Comparison of ENCODE assay signal across 8 mouse cellular contexts in the genomic region with DNA sequence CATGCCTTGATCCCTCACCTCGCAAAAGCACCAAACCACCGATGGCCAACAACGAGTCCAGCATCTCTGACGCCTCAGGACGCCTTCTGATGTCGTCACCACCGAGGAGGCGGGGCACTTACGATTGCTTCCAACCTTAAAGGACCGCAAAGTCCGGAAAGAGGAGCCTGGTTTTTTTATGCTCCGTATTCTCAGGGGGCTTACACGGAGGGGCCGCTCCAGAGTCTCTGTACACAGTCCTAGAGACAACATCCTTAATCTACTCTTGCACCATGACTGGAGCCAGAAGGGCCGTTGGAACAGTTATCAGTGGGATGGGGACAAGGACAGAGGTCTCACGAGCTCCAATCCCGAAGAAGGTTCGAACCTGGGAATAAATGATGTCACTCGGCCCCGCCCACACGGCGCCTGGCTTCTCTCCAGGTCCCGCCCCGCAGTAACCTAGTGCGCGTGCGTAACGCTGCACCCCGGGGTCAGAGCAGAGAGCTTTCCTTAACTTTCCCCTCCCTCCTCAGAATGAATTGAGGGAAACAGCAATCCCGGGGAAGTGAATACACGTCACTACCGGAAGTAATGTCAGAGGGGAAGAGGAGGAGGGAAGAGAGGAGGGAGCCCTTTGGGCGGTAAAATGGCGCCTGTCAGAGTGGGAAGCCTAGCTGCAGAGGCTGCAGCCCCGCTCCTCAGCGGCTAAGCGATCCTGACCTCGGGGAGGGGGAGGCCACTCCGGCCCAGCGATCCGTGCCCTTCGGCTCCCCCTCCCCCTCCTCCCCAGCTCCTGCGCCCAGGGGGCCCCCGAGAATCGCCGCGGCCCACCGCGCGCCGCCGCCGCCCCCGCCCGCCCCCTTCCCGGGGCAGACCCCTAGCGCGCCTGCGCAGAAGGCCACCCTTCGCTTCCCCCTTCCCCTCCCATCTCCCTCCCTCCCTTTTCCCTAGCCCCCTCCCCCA. TPM values are rescaled to one million over a fixed set of nuclear protein-coding genes. Genes with fewer than 3 reads are reported as not detected.
A peak's percentile ranks its signal among the peaks of the same experiment; 100 is the strongest.
DNase-seq lines count a peak whose midpoint lies in the region; ATAC-seq and TF ChIP-seq lines count a peak whose summit lies in the region.

No protein-coding gene starts in this region.

- H3K9ac ChIP-seq in MEL (ENCODE audit: control insufficient read depth, low read depth, low read length, poor library complexity, severe bottlenecking) = peak overlapping the region; percentile 99
- H3K9ac ChIP-seq in forebrain, postnatal 0 days = peak overlapping the region; percentile 95
- peak overlapping the region; percentile 93 for H3K9ac ChIP-seq in lung, embryonic 15.5 days

- H3K27ac ChIP-seq in MEL (ENCODE audit: control insufficient read depth, low read depth, low read length) = peak overlapping the region; percentile 90
- H3K27ac ChIP-seq in cerebellum, adult 2 months (ENCODE audit: insufficient read depth, low read length) = peak overlapping the region; percentile 81
- H3K27ac ChIP-seq in forebrain, postnatal 0 days (ENCODE audit: low read depth, low read length) = peak overlapping the region; percentile 99
- peak overlapping the region; percentile 100 for H3K27ac ChIP-seq in lung, embryonic 15.5 days

- H3K79me2 ChIP-seq in MEL (ENCODE audit: control insufficient read depth, insufficient read depth, low read length, poor library complexity) = peaks cover 45% of the 10 kb centered on the region

- H3K9me3 ChIP-seq in MEL (replicated peaks; ENCODE audit: insufficient read depth, low read length) = no peaks in the 10 kb centered on the region
- H3K9me3 ChIP-seq in forebrain, postnatal 0 days (ENCODE audit: low read length) = no peaks in the 10 kb centered on the region
- H3K9me3 ChIP-seq in lung, embryonic 15.5 days = no peaks in the 10 kb centered on the region

- WGBS in cerebellum, adult 2 months = under 1% methylated on average over 49 of the region's 60 CpGs
- WGBS in forebrain, postnatal 0 days = under 1% methylated on average over 40 of the region's 60 CpGs
- WGBS in lung, embryonic 15.5 days = under 1% methylated on average over 41 of the region's 60 CpGs

- no peak; a peak in 2 of 4 replicates for TF ChIP-seq EP300 in MEL (IDR thresholded peaks at IDR 0.05; ENCODE audit: low read depth in 1 of 2, low read length in 2 of 2)

- TF ChIP-seq CTCF in MEL (IDR thresholded peaks at IDR 0.05 in 2 of 3, conservative IDR thresholded peaks at IDR 0.05 in 1 of 3; ENCODE audit: control insufficient read depth in 1 of 3, insufficient read depth in 1 of 3, low read depth in 2 of 3, low read length in 3 of 3, poor library complexity in 1 of 3, severe bottlenecking in 1 of 3) = no peak
- no peak for TF ChIP-seq CTCF in cerebellum, adult 2 months (IDR thresholded peaks at IDR 0.05; ENCODE audit: borderline replicate concordance, insufficient read depth, low read depth, low read length)
- no peak for TF ChIP-seq CTCF in forebrain, postnatal 0 days (IDR thresholded peaks at IDR 0.05; ENCODE audit: low read depth)

- peak overlapping the region; percentile 96 to 98 for H3K4me3 ChIP-seq in MEL (ENCODE audit: control insufficient read depth in 1 of 2, insufficient read depth in 1 of 2, low read depth in 2 of 2, low read length in 2 of 2)
- H3K4me3 ChIP-seq in cerebellum, adult 2 months (replicated peaks; ENCODE audit: insufficient read depth, low read depth, low read length) = peak overlapping the region; percentile 84
- peak overlapping the region; percentile 89 for H3K4me3 ChIP-seq in forebrain, postnatal 0 days (ENCODE audit: low read depth, low read length)
- peak overlapping the region; percentile 98 for H3K4me3 ChIP-seq in lung, embryonic 15.5 days

- peaks cover 6 to 17% of the 10 kb centered on the region in 2 experiments for H3K4me1 ChIP-seq in MEL (ENCODE audit: control insufficient read depth in 1 of 2, insufficient read depth in 2 of 2, low read length in 2 of 2)
- H3K4me1 ChIP-seq in cerebellum, adult 2 months (ENCODE audit: control insufficient read depth, insufficient read depth, low read length) = peaks cover 3% of the 10 kb centered on the region
- H3K4me1 ChIP-seq in forebrain, postnatal 0 days (ENCODE audit: insufficient read depth) = peaks cover 14% of the 10 kb centered on the region
- H3K4me1 ChIP-seq in lung, embryonic 15.5 days = peaks cover 32% of the 10 kb centered on the region

- no peak for TF ChIP-seq RAD21 in MEL (IDR thresholded peaks at IDR 0.05; ENCODE audit: low read depth, low read length)

- H3K27me3 ChIP-seq in MEL (ENCODE audit: control insufficient read depth in 1 of 2, insufficient read depth in 2 of 2, low read length in 2 of 2) = no peaks in the 10 kb centered on the region
- no peaks in the 10 kb centered on the region for H3K27me3 ChIP-seq in cerebellum, adult 2 months (ENCODE audit: control insufficient read depth, insufficient read depth, low read length)
- H3K27me3 ChIP-seq in forebrain, postnatal 0 days (ENCODE audit: insufficient read depth, low read length) = no peaks in the 10 kb centered on the region
- H3K27me3 ChIP-seq in lung, embryonic 15.5 days = no peaks in the 10 kb centered on the region

- DNase-seq in MEL (ENCODE audit: low read depth, low spot score) = peak; percentile 100
- peak; percentile 98 to 100 for DNase-seq in cerebellum, adult 2 months
- DNase-seq in forebrain, postnatal 0 days = peak; percentile 99
- peak; percentile 99 for DNase-seq in heart, postnatal 4 days
- peak; percentile 98 to 99 for DNase-seq in layer of hippocampus, adult 8-10 months (ENCODE audit: low spot score in 2 of 2)
- peak; percentile 95 for DNase-seq in ovary, adult 18-20 months (ENCODE audit: low spot score)
- DNase-seq in thymus, postnatal 0 days (ENCODE audit: low spot score) = peak; percentile 91

- ATAC-seq in forebrain, postnatal 0 days = peak; percentile 96
- peak; percentile 95 for ATAC-seq in lung, embryonic 15.5 days (ENCODE audit: borderline replicate concordance, extremely low read depth, low FRiP score, low TSS enrichment)

- peak; percentile 81 to 97 for TF ChIP-seq POLR2A in MEL (IDR thresholded peaks at IDR 0.05; ENCODE audit: control insufficient read depth in 1 of 2, insufficient read depth in 1 of 2, low read depth in 1 of 2, low read length in 2 of 2, poor library complexity in 1 of 2)
- TF ChIP-seq POLR2A in cerebellum, adult 2 months (IDR thresholded peaks at IDR 0.05; ENCODE audit: borderline replicate concordance, insufficient read depth, low read length) = peak; percentile 88

- H3K4me2 ChIP-seq in forebrain, postnatal 0 days (ENCODE audit: low read depth) = peak overlapping the region; percentile 89
- H3K4me2 ChIP-seq in lung, embryonic 15.5 days = peak overlapping the region; percentile 81

- peaks cover under 1 to 24% of the 10 kb centered on the region in 2 experiments for H3K36me3 ChIP-seq in MEL (ENCODE audit: control insufficient read depth in 1 of 2, insufficient read depth in 2 of 2, low read length in 2 of 2)
- H3K36me3 ChIP-seq in forebrain, postnatal 0 days (ENCODE audit: insufficient read depth) = peaks cover 31% of the 10 kb centered on the region
- H3K36me3 ChIP-seq in lung, embryonic 15.5 days = peaks cover 45% of the 10 kb centered on the region

RNA-seq across cellular contexts. Expression of gene Ctdnep1, which starts 0.5 kb away (rescaled TPM):
- 47.3 and 49.6 TPM in 2 replicates for total RNA-seq in MEL (2012; rRNA removed)
- polyA plus RNA-seq in MEL (2012; ENCODE audit: insufficient read depth in 1 of 2, insufficient read length in 2 of 2, low read depth in 1 of 2, low replicate concordance in 2 of 2, missing spikeins in 1 of 2) = 100 to 1,000 TPM in 1 of 2 experiments, not detected in 1; 133 TPM
- 93.9 and 108 TPM in 2 replicates for polyA plus RNA-seq in cerebellum, adult 2 months (2012; rRNA removed)
- total RNA-seq in forebrain, postnatal 0 days (2014; rRNA removed) = 29.7 and 41.4 TPM in 2 replicates
- polyA plus RNA-seq in forebrain, postnatal 0 days (2015; fragmentation: Nextera tagmentation; extraction: Ambion mirVana) = 21.2 and 23.2 TPM in 2 replicates
- 100 to 1,000 TPM; 132 to 144 TPM for total RNA-seq in heart, postnatal 4 days (2021)
- total RNA-seq in layer of hippocampus, adult 8-10 months (2022) = 100 to 1,000 TPM; 108 to 123 (median 119) TPM
- polyA plus RNA-seq in lung, embryonic 15.5 days (2015; fragmentation: Nextera tagmentation; extraction: Ambion mirVana) = 22.3 and 25.4 TPM in 2 replicates
- polyA plus RNA-seq in thymus, postnatal 0 days (2015; fragmentation: Nextera tagmentation; extraction: Ambion mirVana) = 24.1 and 25.6 TPM in 2 replicates

RNA-seq across cellular contexts. Expression of gene Elp5, which starts 1.8 kb away (rescaled TPM):
- 170 and 189 TPM in 2 replicates for total RNA-seq in MEL (2012; rRNA removed)
- polyA plus RNA-seq in MEL (2012; ENCODE audit: insufficient read depth in 1 of 2, insufficient read length in 2 of 2, low read depth in 1 of 2, low replicate concordance in 2 of 2, missing spikeins in 1 of 2) = 100 to 1,000 TPM in 1 of 2 experiments, not detected in 1; 222 TPM
- 106 and 109 TPM in 2 replicates for polyA plus RNA-seq in cerebellum, adult 2 months (2012; rRNA removed)
- total RNA-seq in forebrain, postnatal 0 days (2014; rRNA removed) = 115 and 124 TPM in 2 replicates
- 187 and 198 TPM in 2 replicates for polyA plus RNA-seq in forebrain, postnatal 0 days (2015; fragmentation: Nextera tagmentation; extraction: Ambion mirVana)
- total RNA-seq in heart, postnatal 4 days (2021) = 10 to 100 TPM; 63.1 to 64.6 TPM
- 10 to 100 TPM; 69.7 to 96.0 (median 77.7) TPM for total RNA-seq in layer of hippocampus, adult 8-10 months (2022)
- 106 and 111 TPM in 2 replicates for polyA plus RNA-seq in lung, embryonic 15.5 days (2015; fragmentation: Nextera tagmentation; extraction: Ambion mirVana)
- polyA plus RNA-seq in thymus, postnatal 0 days (2015; fragmentation: Nextera tagmentation; extraction: Ambion mirVana) = 92.6 and 98.6 TPM in 2 replicates

RNA-seq across cellular contexts. Expression of gene Gabarap, which starts 10.5 kb away (rescaled TPM):
- total RNA-seq in MEL (2012; rRNA removed) = 105 and 132 TPM in 2 replicates
- polyA plus RNA-seq in MEL (2012; ENCODE audit: insufficient read depth in 1 of 2, insufficient read length in 2 of 2, low read depth in 1 of 2, low replicate concordance in 2 of 2, missing spikeins in 1 of 2) = 100 to 1,000 TPM in 1 of 2 experiments, not detected in 1; 241 TPM
- 344 and 366 TPM in 2 replicates for polyA plus RNA-seq in cerebellum, adult 2 months (2012; rRNA removed)
- total RNA-seq in forebrain, postnatal 0 days (2014; rRNA removed) = 246 and 261 TPM in 2 replicates
- polyA plus RNA-seq in forebrain, postnatal 0 days (2015; fragmentation: Nextera tagmentation; extraction: Ambion mirVana) = 574 and 668 TPM in 2 replicates
- total RNA-seq in heart, postnatal 4 days (2021) = 100 to 1,000 TPM; 271 TPM
- total RNA-seq in layer of hippocampus, adult 8-10 months (2022) = 100 to 1,000 TPM; 232 to 255 (median 246) TPM
- polyA plus RNA-seq in lung, embryonic 15.5 days (2015; fragmentation: Nextera tagmentation; extraction: Ambion mirVana) = 453 and 455 TPM in 2 replicates
- polyA plus RNA-seq in thymus, postnatal 0 days (2015; fragmentation: Nextera tagmentation; extraction: Ambion mirVana) = 400 and 425 TPM in 2 replicates

RNA-seq across cellular contexts. Expression of gene Phf23, which starts 15.1 kb away (rescaled TPM):
- total RNA-seq in MEL (2012; rRNA removed) = 88.2 and 112 TPM in 2 replicates
- 100 to 1,000 TPM in 1 of 2 experiments, not detected in 1; 108 TPM for polyA plus RNA-seq in MEL (2012; ENCODE audit: insufficient read depth in 1 of 2, insufficient read length in 2 of 2, low read depth in 1 of 2, low replicate concordance in 2 of 2, missing spikeins in 1 of 2)
- polyA plus RNA-seq in cerebellum, adult 2 months (2012; rRNA removed) = 41.8 and 44.4 TPM in 2 replicates
- total RNA-seq in forebrain, postnatal 0 days (2014; rRNA removed) = 47.6 and 52.7 TPM in 2 replicates
- polyA plus RNA-seq in forebrain, postnatal 0 days (2015; fragmentation: Nextera tagmentation; extraction: Ambion mirVana) = 48.0 and 49.7 TPM in 2 replicates
- 10 to 100 TPM; 25.0 to 30.3 TPM for total RNA-seq in heart, postnatal 4 days (2021)
- total RNA-seq in layer of hippocampus, adult 8-10 months (2022) = 10 to 100 TPM; 45.2 to 59.7 (median 49.7) TPM
- polyA plus RNA-seq in lung, embryonic 15.5 days (2015; fragmentation: Nextera tagmentation; extraction: Ambion mirVana) = 75.0 and 78.2 TPM in 2 replicates
- 52.2 and 61.3 TPM in 2 replicates for polyA plus RNA-seq in thymus, postnatal 0 days (2015; fragmentation: Nextera tagmentation; extraction: Ambion mirVana)

RNA-seq across cellular contexts. Expression of gene Cldn7, which starts 15.9 kb away (rescaled TPM):
- total RNA-seq in MEL (2012; rRNA removed) = 0.26 and 0.31 TPM in 2 replicates
- polyA plus RNA-seq in MEL (2012; ENCODE audit: insufficient read depth in 1 of 2, insufficient read length in 2 of 2, low read depth in 1 of 2, low replicate concordance in 2 of 2, missing spikeins in 1 of 2) = under 1 TPM in 1 of 2 experiments, not detected in 1; 0.36 TPM
- 0.33 TPM in 1 of 2 replicates, not detected in the other for polyA plus RNA-seq in cerebellum, adult 2 months (2012; rRNA removed)
- not detected in 2 replicates for total RNA-seq in forebrain, postnatal 0 days (2014; rRNA removed)
- 0.34 and 0.42 TPM in 2 replicates for polyA plus RNA-seq in forebrain, postnatal 0 days (2015; fragmentation: Nextera tagmentation; extraction: Ambion mirVana)
- total RNA-seq in heart, postnatal 4 days (2021) = under 1 TPM in 1 of 2 experiments, not detected in 1; 0.76 TPM
- total RNA-seq in layer of hippocampus, adult 8-10 months (2022) = not detected
- polyA plus RNA-seq in lung, embryonic 15.5 days (2015; fragmentation: Nextera tagmentation; extraction: Ambion mirVana) = 154 and 170 TPM in 2 replicates
- polyA plus RNA-seq in thymus, postnatal 0 days (2015; fragmentation: Nextera tagmentation; extraction: Ambion mirVana) = 14.4 and 14.8 TPM in 2 replicates

Comparison
In these comparisons a context has a peak if more than half of its experiments do, and no peak if none do; other contexts are left out.
1. Peak in every context shown above with its lines: DNase-seq, ATAC-seq, H3K4me3 ChIP-seq and H3K27ac ChIP-seq.